Mouse (Mus musculus) spleen, adult 2 months (tissue): Measurements from ENCODE around the gene Cyp2s1.

Source experiments
- CTCF ChIP-seq: fragments of 200-500 bp; IDR thresholded peaks from 2 replicates; pipeline ENCODE4 v1.5.1; 2011; ENCODE audit warnings: mild to moderate bottlenecking, inconsistent platforms; ENCODE audit not compliant: insufficient read depth, insufficient read length, insufficient replicate concordance; ENCODE audit errors: extremely low read depth
- POLR2A ChIP-seq: fragments of 200-500 bp; IDR thresholded peaks from 2 replicates; pipeline ENCODE4 v1.6.1; 2011; ENCODE audit warnings: low read depth, low read length, inconsistent platforms

- TF ChIP-seq CTCF (peak; percentile 6; the same call in 1 of the 2 replicates), POLR2A (no peak)
Measured at GRCm38 (mm10) chr7:25859962-25860870, 43.5 kb upstream of the Cyp2s1 start.
